Mouse (Mus musculus): ENCODE results near the gene B3gat2. TPM values are rescaled to one million over a fixed set of nuclear protein-coding genes. Genes with fewer than 3 reads are reported as not detected.

B3gat2 gene
- total RNA-seq, 2 experiments from 2014 or later, result 16.6 to 19.9 TPM

DNA sequence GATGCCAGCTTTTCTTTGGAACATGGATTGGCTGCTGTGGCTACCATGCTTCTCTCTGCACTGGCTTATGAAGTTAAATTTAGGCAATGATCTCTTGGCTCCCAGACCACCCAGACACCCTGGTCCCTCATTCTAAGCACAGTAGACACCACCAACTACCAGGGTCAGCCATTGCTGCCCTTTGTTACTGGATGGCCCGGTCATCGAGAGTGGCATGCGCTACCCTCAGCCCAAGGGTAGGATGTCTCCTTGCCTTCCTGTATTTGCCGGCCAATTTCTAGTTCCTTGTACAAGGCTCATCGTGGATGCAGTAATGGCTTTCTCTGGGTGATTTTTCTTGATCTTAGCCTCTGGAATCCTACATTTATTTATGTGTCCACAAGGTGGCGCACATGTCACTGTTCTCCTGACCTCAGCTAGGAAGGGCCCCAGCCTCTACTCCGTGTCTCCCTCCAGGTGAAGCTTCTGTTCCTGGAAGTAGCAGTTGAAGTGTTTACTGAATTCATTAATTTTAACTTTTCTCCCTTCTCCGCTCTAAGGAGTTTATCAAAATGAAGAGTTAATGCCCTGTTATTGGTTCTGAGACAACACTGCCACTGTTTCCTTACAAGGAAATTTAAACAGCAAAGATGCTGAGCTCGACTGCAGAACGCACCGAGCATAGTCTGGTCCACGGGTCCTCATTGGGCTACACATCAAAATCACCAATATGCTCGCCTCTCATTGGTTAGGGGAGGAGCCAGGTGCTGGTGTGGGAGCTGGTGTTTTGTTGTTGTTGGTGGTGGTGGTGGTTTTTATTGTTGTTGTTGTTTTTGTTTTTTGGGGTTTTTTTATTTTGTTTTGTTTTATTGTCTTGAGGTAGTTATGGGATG is 65.6 kb downstream of the B3gat2 start:
- peak; percentile 60 for DNase-seq
- intact Hi-C loops (cut with DNase I), result no loop called here

DNA sequence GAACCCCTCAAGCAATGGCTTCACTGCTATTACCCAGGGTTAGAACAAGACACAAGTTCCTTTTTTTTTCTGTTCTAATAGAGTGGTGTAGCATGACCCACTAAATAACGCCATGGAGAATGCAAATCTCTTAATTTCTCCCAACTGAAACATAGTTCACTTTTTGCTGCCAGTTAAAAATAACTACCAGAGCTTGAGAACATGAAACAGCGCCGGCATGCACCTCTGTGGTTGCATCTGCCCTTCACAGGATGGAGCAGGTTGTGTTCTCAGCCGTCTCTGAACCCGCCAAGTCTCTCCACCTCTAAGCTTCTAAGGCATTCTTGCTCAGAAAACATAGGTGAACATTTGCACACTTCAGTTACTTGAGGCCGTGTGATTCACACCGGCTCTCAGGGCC is 72.7 kb downstream of the B3gat2 start:
- intact Hi-C loops (cut with DNase I), result no loop called here
- no peak for DNase-seq

DNA sequence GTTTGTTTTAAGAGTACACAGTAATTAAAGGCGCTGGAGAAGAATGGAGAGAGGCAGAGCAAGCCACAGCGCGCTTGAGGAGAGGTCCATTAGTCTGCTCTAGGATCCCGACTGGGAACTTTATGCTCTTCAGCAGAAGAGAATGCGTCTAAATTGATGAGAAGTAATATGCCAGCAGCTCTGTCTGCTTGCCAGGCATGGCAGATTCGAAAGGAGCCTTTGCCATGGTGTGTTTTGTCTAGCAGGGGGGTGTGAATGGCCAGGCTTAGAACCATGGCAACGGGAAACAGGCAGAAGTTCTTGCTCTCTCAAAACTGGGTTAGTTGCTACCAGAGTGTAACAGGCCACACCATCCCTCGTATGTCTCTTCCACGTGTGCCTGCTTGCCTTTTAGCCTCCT is 73.3 kb downstream of the B3gat2 start:
- peak; percentile 46 for DNase-seq
- intact Hi-C loops (cut with DNase I), result no loop called here

DNA sequence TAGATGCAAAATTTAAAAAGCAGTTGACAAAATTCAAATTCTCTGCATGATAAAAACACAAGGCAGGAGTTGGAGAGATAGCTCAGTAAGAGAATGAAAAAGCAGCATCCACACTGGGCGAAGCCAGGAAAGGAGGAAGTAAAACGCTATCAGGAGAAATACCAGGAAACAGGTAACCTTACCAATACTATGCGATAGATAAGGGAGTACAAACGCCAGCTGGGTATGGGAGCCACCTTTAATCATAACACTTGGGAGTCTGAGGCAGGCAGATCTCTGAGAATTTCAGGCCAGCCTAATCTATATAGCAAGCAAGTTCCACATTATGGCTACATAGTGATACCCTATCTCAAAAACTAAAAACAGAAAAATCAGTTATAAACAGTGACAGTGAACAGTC is 75.1 kb downstream of the B3gat2 start:
- intact Hi-C loops (cut with DNase I), result no loop called here
- DNase-seq, result no peak

DNA sequence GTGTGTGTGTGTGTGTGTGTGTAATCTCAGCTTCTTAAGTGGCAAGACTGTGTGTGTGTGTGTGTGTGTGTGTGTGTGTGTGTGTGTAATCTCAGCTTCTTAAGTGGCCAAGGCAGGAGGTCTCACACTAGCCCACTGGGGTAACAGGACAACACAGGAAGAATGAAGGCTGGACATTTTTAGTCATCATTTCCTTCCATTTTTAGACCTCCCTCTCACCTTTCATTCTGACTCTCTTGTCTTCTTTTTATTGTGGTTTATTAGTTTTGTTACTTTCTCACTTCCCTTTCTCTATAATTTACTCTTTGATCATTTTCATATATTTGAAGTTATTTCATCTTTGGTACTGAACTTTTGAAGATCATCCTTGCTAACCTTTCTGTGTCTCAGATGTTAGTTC is 79.4 kb downstream of the B3gat2 start:
- intact Hi-C loops (cut with DNase I), result no loop called here
- DNase-seq, result no peak

DNA sequence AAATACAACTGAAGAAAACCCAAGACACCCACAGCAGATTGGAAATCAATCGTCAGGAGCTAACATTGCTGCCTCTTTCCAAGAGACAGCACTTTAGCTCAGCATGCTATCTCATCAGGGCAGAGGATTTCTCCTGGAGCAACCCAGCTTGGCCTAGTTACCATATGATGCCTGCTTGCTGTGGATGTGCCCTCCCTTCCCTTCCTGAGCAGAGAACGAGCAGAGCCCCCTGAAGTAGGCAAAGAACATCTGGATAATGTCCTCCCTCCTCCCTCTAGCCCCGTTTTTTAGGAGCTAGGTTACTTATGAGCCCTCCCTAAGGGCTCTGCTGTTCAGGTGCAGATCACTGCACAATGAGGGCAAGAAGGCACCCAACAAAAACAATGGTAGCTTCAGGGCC is 81.1 kb downstream of the B3gat2 start:
- DNase-seq, result no peak
- intact Hi-C loops (cut with DNase I), result no loop called here

DNA sequence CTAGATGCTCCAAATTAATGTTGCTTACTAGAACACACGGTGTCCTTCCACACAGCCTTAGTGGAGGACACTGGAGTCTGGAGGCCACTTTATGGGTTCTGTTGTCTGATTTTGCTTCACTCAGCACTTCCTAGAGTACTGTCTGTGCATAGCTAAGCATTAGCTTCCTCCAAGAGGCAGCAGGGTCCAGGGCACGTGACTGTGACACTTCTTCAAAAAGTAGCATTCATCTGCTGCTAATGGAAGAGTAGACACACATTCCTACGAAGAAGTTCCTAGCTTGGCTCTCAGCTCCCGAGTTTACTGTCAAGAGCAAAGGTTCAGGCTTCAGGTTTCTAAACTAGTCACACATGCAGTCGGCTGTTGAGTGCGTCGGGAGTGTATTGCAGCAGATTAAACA is 82.2 kb downstream of the B3gat2 start:
- intact Hi-C loops (cut with DNase I), result no loop called here
- no peak for DNase-seq

DNA sequence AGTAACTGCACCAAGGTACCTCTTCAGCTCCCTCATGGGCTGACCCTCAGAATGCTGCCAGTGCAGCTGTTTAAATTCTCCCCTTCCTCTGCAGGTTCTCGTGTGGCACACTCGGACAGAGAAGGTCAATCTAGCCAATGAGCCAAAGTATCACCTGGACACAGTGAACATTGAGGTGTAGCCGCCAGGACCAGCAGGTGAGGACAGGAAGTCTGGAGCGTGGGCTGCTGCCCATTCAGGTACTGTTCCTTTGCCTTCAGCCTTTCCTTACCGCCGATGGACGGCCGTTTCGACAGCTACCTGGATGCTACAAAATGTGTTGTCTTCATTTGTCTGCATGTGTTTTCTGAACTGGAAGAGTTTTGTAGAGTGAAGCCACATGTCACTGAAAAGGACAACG is 83.5 kb downstream of the B3gat2 start:
- DNase-seq, result peak; percentile 10
- intact Hi-C loops (cut with DNase I), result no loop called here

DNA sequence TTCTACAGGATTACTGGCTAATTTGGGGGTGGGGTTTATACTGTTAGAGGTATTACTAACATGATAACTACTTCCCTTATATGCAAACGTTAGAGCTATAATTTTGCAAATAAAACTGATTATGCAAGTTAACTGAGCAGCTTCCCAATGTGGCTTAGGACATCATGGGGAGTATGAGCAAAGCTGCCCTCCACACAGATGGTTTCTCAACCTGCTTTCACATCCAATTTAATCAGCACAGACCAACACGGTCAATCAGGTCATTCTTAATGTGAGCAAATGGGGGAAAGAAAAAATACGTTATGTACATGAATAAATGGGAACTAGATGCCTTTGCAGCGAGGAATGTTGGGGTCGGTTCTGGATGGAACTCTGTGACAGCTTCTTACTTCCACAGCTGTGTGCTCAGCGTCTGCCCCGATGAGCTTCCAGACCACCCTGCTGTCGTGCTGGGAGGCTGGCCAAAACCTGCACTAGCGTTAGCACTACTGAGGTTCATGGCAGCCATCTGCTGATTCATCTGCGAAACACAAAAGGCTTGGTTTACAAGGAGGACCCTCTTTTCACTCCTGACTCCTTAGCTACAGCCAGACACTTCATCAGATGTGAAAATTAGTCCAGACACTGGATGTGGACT is 84.6 kb downstream of the B3gat2 start:
- intact Hi-C loops (cut with DNase I), result no loop called here
- peak; percentile 94 for DNase-seq

DNA sequence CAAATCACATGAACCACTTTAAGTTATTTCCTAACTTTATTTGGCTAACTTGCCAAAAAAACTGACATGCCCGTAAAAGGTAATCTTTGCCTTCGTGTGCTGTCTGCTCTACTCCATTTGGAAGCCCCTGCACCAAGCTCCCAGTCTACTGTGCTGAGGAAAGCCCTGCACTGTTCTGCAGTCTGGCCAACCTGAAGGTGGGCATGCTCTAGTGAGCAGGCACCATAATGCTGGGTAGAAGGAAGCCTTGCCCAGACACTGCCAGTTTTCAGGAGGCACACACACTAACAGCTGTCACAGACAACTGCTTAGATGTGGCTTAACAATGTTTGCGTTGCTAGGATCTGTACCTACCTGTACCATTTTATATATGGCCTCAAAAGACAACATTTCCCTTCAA is 94.1 kb downstream of the B3gat2 start:
- intact Hi-C loops (cut with DNase I), result no loop called here
- DNase-seq, result peak; percentile 16

DNA sequence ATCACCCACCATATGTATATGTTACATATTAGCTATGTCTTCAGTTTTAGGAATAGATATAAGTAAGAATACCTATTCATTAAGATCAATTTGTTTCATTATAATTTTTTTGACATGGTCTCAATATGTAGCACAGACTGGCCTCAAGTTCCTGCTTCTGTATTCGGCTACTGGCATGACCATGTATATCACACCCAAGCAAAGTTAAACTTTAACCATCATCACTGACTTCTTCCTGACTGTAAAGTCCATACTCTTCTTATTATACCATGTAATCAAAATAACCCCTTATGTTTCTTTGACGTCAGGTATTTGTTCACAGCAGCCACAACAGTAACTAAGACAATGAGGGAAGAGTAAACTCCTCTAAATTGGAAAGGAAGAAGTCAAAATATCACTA is 99.4 kb downstream of the B3gat2 start:
- intact Hi-C loops (cut with DNase I), result no loop called here
- DNase-seq, result no peak

DNA sequence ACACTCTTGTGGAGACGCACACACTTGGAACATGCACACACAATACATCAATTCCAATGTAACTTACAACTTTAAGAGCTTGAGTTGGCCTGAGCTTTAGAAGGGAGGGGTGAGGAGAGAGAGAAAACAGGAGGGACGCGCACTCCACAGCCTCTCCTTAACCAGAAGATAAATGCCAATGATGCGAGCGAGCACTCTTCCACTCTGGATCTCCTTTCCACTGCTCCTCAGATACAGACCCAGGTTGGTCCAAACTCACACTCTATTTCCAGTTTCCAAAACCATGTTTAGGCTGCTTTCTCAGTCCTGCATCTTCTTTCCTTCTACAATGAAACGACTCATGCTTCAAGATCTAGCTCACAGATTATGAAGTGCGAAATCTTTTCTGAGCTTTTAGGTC is 104.0 kb downstream of the B3gat2 start:
- no peak for DNase-seq
- intact Hi-C loops (cut with DNase I), result no loop called here

DNA sequence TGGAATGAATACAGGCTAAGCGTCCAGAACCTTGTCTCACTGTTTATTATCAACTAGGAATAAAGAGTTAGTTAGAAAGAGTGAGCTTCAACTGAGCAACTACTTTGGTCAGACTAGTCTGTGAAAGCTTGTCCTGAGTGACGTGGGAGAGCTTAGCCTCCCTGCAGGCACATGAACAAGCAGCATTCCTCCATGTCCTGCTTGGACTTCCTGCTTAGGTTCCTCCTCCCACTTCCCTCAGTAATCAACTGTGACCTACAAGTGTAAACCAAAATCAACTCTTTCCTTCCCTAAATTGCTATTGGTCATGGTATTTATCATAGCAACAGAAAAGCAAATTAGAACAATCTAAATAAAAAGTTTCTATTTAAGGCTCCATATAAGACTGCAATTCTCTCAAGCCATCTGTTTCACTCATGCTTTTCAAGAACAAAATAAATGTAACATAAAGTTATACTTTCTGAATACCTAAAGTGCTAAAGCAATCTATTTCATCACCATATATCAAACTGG is 105.9 kb downstream of the B3gat2 start:
- no peak for DNase-seq
- intact Hi-C loops (cut with DNase I), result no loop called here

DNA sequence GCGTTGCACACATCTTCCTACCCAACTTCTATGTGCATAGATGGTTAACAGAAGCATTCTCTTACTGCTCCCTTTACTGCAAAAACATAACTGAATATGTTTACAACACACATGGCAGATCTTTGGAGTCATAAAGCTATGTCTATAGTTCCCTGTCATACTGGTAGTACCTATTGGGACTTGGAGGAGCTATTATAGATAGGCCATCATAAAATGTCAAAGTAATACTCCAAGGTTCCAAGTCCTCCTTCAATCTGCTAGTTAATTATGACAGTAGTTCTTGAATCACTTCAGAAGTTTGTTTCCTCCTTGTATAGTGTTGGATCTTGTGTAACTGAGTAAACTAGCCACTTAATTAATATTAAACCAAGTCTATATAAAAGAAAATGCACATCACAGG is 110.6 kb downstream of the B3gat2 start:
- DNase-seq, result no peak
- intact Hi-C loops (cut with DNase I), result no loop called here

DNA sequence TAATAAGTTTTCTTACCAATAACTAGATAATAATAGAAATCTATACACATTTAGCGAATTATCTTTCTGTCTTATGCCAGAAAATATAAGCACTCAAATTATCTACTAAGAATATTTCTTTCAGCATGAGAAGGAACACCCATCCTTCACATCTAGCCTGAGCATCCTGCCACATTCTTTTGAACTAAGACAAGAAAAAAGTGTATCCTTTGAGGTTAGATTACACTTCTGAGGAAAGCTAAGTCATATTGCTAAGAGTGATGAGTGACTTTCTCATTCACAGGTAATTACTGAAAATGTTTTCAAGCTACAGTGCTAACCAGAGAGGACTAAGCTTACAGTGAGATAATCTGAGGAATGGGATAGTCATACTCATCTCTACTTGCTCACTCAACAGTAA is 121.1 kb downstream of the B3gat2 start:
- no peak for DNase-seq
- intact Hi-C loops (cut with DNase I), result no loop called here

DNA sequence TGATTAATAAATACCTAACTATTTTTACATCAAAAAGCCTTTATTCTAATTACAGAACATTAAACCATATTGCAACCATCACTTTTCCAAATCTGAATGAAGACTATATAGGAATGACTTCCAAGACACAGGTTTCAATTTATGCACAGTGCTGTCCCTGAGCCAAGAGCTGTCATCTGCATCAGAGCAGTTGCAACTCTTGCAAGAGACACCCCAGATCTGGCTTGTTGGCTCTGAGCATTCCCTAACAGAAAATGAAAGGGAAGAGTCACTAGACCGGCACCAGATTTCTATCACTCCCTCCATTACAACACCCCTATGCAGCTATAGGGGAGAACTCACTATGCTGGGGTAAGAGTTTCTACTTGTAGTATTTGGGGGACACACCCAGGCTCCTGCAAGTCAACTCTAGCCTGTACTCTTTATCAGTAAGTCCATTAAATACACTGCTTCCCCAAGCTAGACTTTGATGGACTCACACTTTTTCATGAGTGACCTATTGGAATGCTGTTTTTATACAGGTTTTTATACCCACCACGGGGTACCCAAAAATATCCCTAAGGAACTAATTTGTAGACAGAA is 122.6 kb downstream of the B3gat2 start:
- peak; percentile 3 for DNase-seq
- intact Hi-C loops (cut with DNase I), result no loop called here

DNA sequence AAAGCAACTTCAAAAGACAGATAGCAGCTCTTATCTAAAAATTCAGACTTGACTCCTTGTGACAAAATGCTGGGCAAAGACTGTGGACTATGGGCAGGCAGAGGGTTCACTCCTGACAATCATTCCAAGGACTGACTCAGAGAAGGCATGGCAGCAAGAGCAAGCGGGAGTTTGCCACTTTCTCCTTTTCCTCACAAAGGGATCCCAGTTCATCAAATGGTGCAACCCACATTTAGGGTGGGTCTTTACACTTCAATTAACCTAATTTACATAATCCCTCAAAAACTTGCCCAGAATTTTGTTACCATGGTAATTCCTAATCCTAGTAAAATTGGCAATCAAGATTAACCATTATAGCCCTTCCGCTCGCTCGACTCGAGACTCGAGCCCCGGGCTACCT is 123.4 kb downstream of the B3gat2 start:
- no peak for DNase-seq
- intact Hi-C loops (cut with DNase I), result no loop called here

DNA sequence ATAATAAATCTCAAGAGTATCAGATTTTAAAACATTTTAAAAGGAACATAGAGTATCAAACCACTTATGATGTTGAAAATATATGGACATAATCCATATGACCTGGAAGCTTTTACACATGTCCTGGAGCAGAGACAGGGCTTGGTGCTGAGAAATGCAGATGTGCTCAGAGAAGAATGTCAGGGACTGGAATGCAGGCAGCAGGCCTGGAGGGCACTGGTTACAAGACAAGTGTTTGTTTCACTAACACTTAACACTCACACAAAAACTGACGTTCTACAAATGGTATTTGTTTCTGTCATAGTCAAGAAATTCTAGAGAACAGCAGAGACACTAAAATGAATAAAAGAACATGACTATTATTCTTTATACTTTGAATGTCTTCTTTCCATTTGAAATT is 130.5 kb downstream of the B3gat2 start:
- DNase-seq, result no peak
- intact Hi-C loops (cut with DNase I), result no loop called here

Measured in left cerebral cortex, postnatal 4 days (tissue).